Mouse (Mus musculus): Measurements from ENCODE around the gene Hck. TPM values are rescaled to one million over a fixed set of nuclear protein-coding genes. Genes with fewer than 3 reads are reported as not detected.

Gene Hck
- total RNA-seq, 2 experiments from 2014 or later = 1.9 to 2.2 TPM

DNA sequence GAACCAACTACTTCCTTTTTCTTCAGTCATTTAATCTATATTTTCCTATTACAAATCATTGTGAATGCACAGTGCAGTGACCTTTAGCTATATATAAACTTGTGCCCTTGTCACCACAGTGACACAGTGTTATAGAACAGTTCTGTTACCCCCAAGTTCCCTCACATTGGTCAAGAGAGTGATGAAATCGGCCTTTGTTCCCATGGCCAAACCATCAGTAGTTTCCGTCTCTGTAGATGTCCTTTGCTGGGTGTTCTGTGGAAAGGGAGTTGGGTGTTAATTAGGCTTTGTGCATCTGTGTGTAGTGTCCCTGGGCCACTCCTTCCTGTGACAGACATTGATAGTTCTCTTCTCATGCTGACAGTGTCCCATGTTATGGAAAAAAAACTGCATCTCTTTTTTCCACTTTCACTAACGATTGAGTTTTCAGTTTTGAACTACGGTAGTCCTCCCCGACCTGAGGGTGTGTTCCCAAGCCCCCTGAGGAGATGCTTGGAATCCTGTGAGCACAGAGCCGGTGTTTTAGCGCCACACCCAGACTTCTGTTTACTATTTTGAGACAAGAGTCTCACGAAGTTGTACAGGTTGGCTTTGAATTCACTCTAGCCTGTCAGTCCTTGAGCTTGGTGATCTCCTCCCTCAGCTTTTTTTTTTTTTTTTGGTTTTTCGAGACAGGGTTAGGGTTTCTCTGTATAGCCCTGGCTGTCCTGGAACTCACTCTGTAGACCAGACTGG, 62.4 kb downstream of the Hck start:
- TF ChIP-seq CTCF (conservative IDR thresholded peaks at IDR 0.05) = no peak
- no peak for DNase-seq (ENCODE audit: low spot score in 2 of 2)
- Histone ChIP-seq H3K4me3 (no peak overlapping the region), H3K27ac (no peak overlapping the region)

GRCm38 (mm10) chr2:153171966-153172365, 63.7 kb downstream of the Hck start:
- DNase-seq (ENCODE audit: low spot score in 2 of 2) = no peak
- H3K4me3 ChIP-seq = no peak overlapping the region
- no peak overlapping the region for H3K27ac ChIP-seq
- TF ChIP-seq CTCF (conservative IDR thresholded peaks at IDR 0.05) = no peak

DNA sequence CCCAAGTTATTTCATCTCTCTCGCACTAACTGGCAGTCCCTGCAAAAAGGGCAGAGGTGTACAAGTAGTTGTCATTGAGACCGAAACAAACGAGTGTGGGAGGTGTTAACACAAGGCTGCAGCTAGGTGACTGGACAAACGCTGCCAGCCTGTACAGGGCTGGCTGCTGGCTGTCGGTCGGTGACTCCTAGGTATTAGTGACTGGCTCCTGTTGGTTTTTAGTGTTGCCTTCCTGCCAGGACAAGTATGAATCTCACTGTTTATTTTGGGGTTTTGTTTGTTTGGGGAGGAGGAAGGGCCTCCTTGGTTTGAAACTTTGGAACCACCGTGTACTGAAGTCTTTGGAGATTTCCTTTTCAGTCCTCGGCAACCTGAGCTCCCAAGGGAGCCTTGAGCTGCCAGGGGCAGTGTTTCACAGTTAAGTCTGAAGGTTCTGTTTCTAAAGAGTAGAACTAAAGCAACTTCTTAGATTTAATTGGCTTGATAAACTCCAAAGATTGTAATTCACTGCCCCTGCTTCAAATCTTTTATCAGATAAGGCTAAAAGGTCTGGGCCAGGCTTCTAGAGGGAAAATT, 67.8 kb downstream of the Hck start:
- TF ChIP-seq CTCF (conservative IDR thresholded peaks at IDR 0.05) = no peak
- Histone ChIP-seq H3K27ac (no peak overlapping the region), H3K4me3 (no peak overlapping the region)
- DNase-seq (ENCODE audit: low spot score in 2 of 2) = no peak

- no peak for DNase-seq (ENCODE audit: low spot score in 2 of 2)
- no peak for TF ChIP-seq CTCF (conservative IDR thresholded peaks at IDR 0.05)
- Histone ChIP-seq H3K4me3 (no peak overlapping the region), H3K27ac (no peak overlapping the region)
Observed at GRCm38 (mm10) chr2:153177188-153177587, 68.9 kb downstream of the Hck start.

DNA sequence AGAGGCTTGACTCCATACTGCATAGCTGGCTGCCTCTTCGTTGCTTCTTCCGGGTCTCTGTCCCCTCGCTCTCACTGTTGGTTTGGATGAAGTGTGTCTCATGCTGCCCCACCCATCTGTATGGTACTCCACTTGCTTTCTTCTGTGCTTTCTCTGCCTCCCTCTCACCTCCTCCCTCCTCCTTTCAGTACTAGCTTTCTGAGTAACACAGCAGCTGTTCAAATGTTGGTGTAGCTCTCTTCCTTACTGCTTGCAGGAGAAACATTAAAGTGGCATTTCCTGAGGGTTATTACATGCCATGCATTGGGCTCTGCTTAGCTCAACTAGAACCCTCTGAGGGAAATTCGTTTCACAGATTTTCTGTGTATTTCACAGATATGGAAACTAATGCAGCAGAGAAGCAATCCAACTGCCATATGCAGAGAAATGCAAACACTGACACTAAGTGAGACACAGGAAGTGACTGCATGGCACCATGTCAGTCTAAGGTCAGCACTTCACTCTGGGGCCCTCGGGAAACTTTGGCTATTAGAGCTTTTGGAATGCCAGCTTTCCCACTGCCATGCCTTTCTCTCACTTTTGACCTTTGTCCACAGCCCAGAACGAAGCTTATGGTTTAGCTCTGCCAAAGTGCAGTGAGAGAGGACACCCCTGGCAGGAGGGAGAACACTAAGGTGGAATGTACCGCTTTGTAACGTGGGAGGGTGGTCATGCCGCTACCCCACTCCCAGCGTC, 71.0 kb downstream of the Hck start:
- Histone ChIP-seq H3K27ac (no peak overlapping the region), H3K4me3 (no peak overlapping the region)
- no peak for TF ChIP-seq CTCF (conservative IDR thresholded peaks at IDR 0.05)
- peak in 1 of 2 experiments; percentile 33 for DNase-seq (ENCODE audit: low spot score in 2 of 2)

- DNase-seq (ENCODE audit: low spot score in 2 of 2) = no peak
- Histone ChIP-seq H3K4me3 (no peak overlapping the region), H3K27ac (no peak overlapping the region)
- TF ChIP-seq CTCF (conservative IDR thresholded peaks at IDR 0.05) = no peak
Observed at GRCm38 (mm10) chr2:153179961-153180360, 71.7 kb downstream of the Hck start.

DNA sequence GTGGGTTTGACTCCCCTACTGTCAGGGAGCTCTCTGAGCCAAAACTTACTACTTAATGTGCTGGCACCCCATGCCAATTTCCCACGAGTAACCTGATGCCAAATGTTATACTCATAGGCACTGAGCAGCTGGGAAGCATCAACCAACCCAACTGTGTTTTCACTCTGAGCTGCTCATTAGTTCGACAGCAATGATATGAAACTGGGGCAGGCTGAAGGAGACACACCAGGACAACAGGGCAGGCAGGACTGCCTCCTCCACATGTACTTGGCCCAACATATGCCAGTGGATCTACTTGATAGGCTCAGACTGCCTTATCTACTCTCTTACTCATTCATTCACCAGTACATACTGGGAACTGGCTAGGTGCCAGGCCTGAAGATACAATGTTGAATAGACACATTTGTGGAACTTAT, 77.9 kb downstream of the Hck start:
- DNase-seq (ENCODE audit: low spot score in 2 of 2) = peak; percentile 68 to 80
- no peak for TF ChIP-seq CTCF (conservative IDR thresholded peaks at IDR 0.05)
- H3K27ac ChIP-seq = no peak overlapping the region

GRCm38 (mm10) chr2:153187848-153188247, 79.6 kb downstream of the Hck start:
- DNase-seq (ENCODE audit: low spot score in 2 of 2) = no peak
- Histone ChIP-seq H3K4me3 (no peak overlapping the region), H3K27ac (no peak overlapping the region)
- no peak for TF ChIP-seq CTCF (conservative IDR thresholded peaks at IDR 0.05)

More for the DNA sequence above, 77.9 kb downstream of the Hck start:
- no peak overlapping the region for H3K4me3 ChIP-seq

GRCm38 (mm10) chr2:153191242-153191641, 83.0 kb downstream of the Hck start:
- TF ChIP-seq CTCF (conservative IDR thresholded peaks at IDR 0.05) = no peak
- no peak overlapping the region for H3K4me3 ChIP-seq
- H3K27ac ChIP-seq = no peak overlapping the region
- DNase-seq (ENCODE audit: low spot score in 2 of 2) = no peak

- TF ChIP-seq CTCF (conservative IDR thresholded peaks at IDR 0.05) = no peak
- no peak overlapping the region for H3K27ac ChIP-seq
- DNase-seq (ENCODE audit: low spot score in 2 of 2) = no peak
- H3K4me3 ChIP-seq = no peak overlapping the region
Observed at GRCm38 (mm10) chr2:153194255-153194654, 86.0 kb downstream of the Hck start.

DNA sequence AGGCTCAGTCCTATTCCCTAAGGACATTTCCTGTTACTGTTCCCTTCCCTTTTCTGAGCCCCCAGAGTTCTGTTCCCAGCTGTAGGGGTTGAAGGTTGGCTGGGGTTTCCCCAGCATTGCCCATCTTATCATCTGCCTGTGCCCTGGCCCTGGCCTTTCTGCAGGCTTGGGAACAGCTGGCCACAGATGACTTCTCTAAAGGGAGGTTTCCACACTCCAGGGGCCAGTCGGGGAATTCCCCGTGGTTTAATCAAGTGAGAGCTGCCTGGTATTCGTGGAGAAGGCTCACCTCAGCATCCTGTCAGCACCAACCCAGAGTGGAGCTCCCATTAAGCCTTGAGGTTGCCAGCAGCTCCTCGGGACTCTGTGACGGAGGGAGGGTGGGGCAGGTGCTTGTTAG, 90.2 kb downstream of the Hck start:
- no peak for TF ChIP-seq CTCF (conservative IDR thresholded peaks at IDR 0.05)
- no peak for DNase-seq (ENCODE audit: low spot score in 2 of 2)
- H3K4me3 ChIP-seq = no peak overlapping the region
- no peak overlapping the region for H3K27ac ChIP-seq

DNA sequence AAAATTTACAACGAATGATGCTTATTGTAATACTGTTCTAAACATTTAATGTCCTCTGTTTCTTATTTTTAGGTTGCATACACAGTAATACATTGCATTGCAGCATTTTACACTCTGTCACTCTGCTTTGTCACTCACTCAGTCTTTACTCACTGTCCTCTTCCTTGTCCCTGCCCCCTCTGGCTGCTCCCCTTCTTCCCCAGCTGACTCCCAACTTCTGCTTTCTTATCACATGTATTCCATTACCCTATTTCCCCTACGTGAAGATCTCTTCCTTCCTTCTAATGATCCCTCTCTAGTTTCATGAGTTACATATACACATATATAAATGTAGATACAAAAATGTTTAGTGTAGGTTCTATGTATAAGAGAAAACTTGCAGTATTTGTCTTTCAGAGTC, 90.8 kb downstream of the Hck start:
- H3K4me3 ChIP-seq = no peak overlapping the region
- H3K27ac ChIP-seq = no peak overlapping the region
- DNase-seq (ENCODE audit: low spot score in 2 of 2) = no peak
- no peak for TF ChIP-seq CTCF (conservative IDR thresholded peaks at IDR 0.05)

Other genes with a start within 250 kb of the Hck start
- gene Mylk2, start 197.1 kb upstream of the Hck start, total RNA-seq (2021) = not detected
- under 1 TPM; 0.37 to 0.84 TPM for gene Foxs1, start 175.3 kb upstream of the Hck start, total RNA-seq (2021)
- 10 to 100 TPM in 1 of 2 experiments, 1 to 10 TPM in 1; 9.3 to 11.9 TPM for gene Dusp15, start 156.8 kb upstream of the Hck start, total RNA-seq (2021)
- 1 to 10 TPM in 1 of 2 experiments, under 1 TPM in 1; 0.79 to 1.5 TPM for gene Ttll9, start 146.0 kb upstream of the Hck start, total RNA-seq (2021)
- 10 to 100 TPM; 37.0 to 41.7 TPM for gene Pdrg1, start 93.0 kb upstream of the Hck start, total RNA-seq (2021)
- gene Xkr7, start 76.6 kb upstream of the Hck start, total RNA-seq (2021) = 1 to 10 TPM; 2.0 TPM
- 1 to 10 TPM; 4.9 to 6.6 TPM for gene Ccm2l, start 42.5 kb upstream of the Hck start, total RNA-seq (2021)
- gene Tm9sf4, start 52.8 kb downstream of the Hck start, total RNA-seq (2021) = 100 to 1,000 TPM in 1 of 2 experiments, 10 to 100 TPM in 1; 96.8 to 101 TPM
- 10 to 100 TPM; 20.6 to 22.5 TPM for gene Tspyl3, start 117.0 kb downstream of the Hck start, total RNA-seq (2021)
- gene Plagl2, start 133.0 kb downstream of the Hck start, total RNA-seq (2021) = 1 to 10 TPM; 5.5 to 5.8 TPM
- gene Pofut1, start 133.1 kb downstream of the Hck start, total RNA-seq (2021) = 10 to 100 TPM; 16.6 to 19.4 TPM
- 10 to 100 TPM; 50.6 to 55.7 TPM for gene Kif3b, start 182.9 kb downstream of the Hck start, total RNA-seq (2021)
- gene Asxl1, start 237.4 kb downstream of the Hck start, total RNA-seq (2021) = 10 to 100 TPM; 34.6 to 34.9 TPM

Measured in layer of hippocampus, adult 2 months (tissue).